In the genomic region with DNA sequence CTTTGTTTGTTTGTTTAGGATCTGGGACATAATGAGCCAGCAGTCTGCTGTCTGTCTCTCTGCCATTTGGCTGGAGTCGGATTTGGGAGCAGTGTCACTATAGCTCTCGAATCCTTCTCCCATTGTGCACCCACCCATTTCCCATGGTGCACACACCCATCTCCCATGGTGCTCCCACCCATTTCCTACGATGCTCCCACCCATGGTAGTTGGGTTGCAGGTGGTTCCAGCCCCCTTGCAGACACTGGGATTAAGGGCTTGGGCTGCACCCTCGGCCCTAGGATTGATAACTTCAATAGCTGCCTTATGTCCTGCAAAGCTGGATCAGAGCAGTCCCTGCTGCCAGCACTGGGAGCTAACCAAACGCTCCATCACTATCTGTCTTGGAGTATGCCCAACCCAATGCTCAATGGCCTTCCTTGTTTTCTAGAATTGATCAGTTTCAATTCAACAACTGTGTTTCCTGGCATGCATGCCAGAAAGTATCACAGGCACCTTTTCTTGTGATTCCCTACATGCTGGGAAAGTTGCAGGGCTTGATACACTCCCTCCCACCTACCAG, we compare ENCODE assay signal across 29 mouse cellular contexts. TPM values are rescaled to one million over a fixed set of nuclear protein-coding genes. Genes with fewer than 3 reads are reported as not detected.
A peak's percentile ranks its signal among the peaks of the same experiment; 100 is the strongest.
DNase-seq lines count a peak whose midpoint lies in the region; ATAC-seq and TF ChIP-seq lines count a peak whose summit lies in the region.
"Had no signal": no experiment of that assay in that cellular context is flagged by ENCODE, and none has a peak within 500 bp of the region (broad histone marks: within the 10 kb centered on the region; RNA-seq: fewer than 3 reads in every experiment).

No protein-coding gene starts in this region.

- no peaks in the 10 kb centered on the region for H3K36me3 ChIP-seq in forebrain, postnatal 0 days (ENCODE audit: insufficient read depth)
- no peaks in the 10 kb centered on the region for H3K36me3 ChIP-seq in forebrain, embryonic 14.5 days (ENCODE audit: control insufficient read depth, insufficient read depth, low read length)
- H3K36me3 ChIP-seq in kidney, embryonic 15.5 days, result 0 out of 2 replicates have a peak, but pooled peaks cover 3% of the 10 kb centered on the region
- H3K36me3 ChIP-seq in midbrain, embryonic 11.5 days (ENCODE audit: control insufficient read depth, insufficient read depth, low read length), result no peaks in the 10 kb centered on the region
- H3K36me3 ChIP-seq in midbrain, embryonic 10.5 days, result no peaks in the 10 kb centered on the region
- H3K36me3 ChIP-seq: G1E; liver, embryonic 13.5 days had no signal

- H3K27ac ChIP-seq in forebrain, postnatal 0 days (ENCODE audit: low read depth, low read length), result no peak overlapping the region
- no peak overlapping the region for H3K27ac ChIP-seq in forebrain, embryonic 14.5 days (ENCODE audit: low read depth, low read length)
- 0 out of 2 replicates have a peak overlapping the region, but pooled peaks have one; percentile 13 for H3K27ac ChIP-seq in kidney, embryonic 15.5 days
- no peak overlapping the region for H3K27ac ChIP-seq in midbrain, embryonic 11.5 days (ENCODE audit: low read depth, low read length)
- H3K27ac ChIP-seq in midbrain, embryonic 10.5 days (replicated peaks), result no peak overlapping the region
- H3K27ac ChIP-seq: heart, embryonic 10.5 days; hindbrain, embryonic 14.5 days; limb, embryonic 13.5 days; liver, embryonic 13.5 days; stomach, postnatal 0 days had no signal

- H3K4me1 ChIP-seq in forebrain, postnatal 0 days (ENCODE audit: insufficient read depth), result no peaks in the 10 kb centered on the region
- no peaks in the 10 kb centered on the region for H3K4me1 ChIP-seq in forebrain, embryonic 14.5 days (ENCODE audit: control insufficient read depth, insufficient read depth, low read length)
- peaks cover 23% of the 10 kb centered on the region for H3K4me1 ChIP-seq in kidney, embryonic 15.5 days
- H3K4me1 ChIP-seq in midbrain, embryonic 11.5 days (ENCODE audit: control insufficient read depth, insufficient read depth, low read length), result no peaks in the 10 kb centered on the region
- no peaks in the 10 kb centered on the region for H3K4me1 ChIP-seq in midbrain, embryonic 10.5 days
- H3K4me1 ChIP-seq: limb, embryonic 13.5 days; liver, embryonic 13.5 days had no signal

- no peaks in the 10 kb centered on the region for H3K9me3 ChIP-seq in forebrain, postnatal 0 days (ENCODE audit: low read length)
- no peaks in the 10 kb centered on the region for H3K9me3 ChIP-seq in forebrain, embryonic 14.5 days (replicated peaks; ENCODE audit: control insufficient read depth, low read length)
- H3K9me3 ChIP-seq in kidney, embryonic 15.5 days (replicated peaks), result no peaks in the 10 kb centered on the region
- H3K9me3 ChIP-seq in midbrain, embryonic 11.5 days (ENCODE audit: control insufficient read depth, low read length), result no peaks in the 10 kb centered on the region
- no peaks in the 10 kb centered on the region for H3K9me3 ChIP-seq in midbrain, embryonic 10.5 days (replicated peaks)
- H3K9me3 ChIP-seq: G1E; heart, embryonic 10.5 days; limb, embryonic 13.5 days; liver, embryonic 13.5 days had no signal

- no peaks in the 10 kb centered on the region for H3K27me3 ChIP-seq in forebrain, postnatal 0 days (ENCODE audit: insufficient read depth, low read length)
- no peaks in the 10 kb centered on the region for H3K27me3 ChIP-seq in forebrain, embryonic 14.5 days (replicated peaks; ENCODE audit: control insufficient read depth, insufficient read depth, low read length)
- H3K27me3 ChIP-seq in kidney, embryonic 15.5 days, result no peaks in the 10 kb centered on the region
- H3K27me3 ChIP-seq in midbrain, embryonic 11.5 days (ENCODE audit: control insufficient read depth, insufficient read depth, low read length), result no peaks in the 10 kb centered on the region
- no peaks in the 10 kb centered on the region for H3K27me3 ChIP-seq in midbrain, embryonic 10.5 days (ENCODE audit: low read depth, poor library complexity, severe bottlenecking)
- H3K27me3 ChIP-seq: limb, embryonic 13.5 days; liver, embryonic 13.5 days had no signal

- no peak overlapping the region for H3K4me2 ChIP-seq in forebrain, postnatal 0 days (ENCODE audit: low read depth)
- no peak overlapping the region for H3K4me2 ChIP-seq in forebrain, embryonic 14.5 days (ENCODE audit: low read length)
- no peak overlapping the region for H3K4me2 ChIP-seq in kidney, embryonic 15.5 days
- H3K4me2 ChIP-seq in midbrain, embryonic 11.5 days, result no peak overlapping the region
- H3K4me2 ChIP-seq: hindbrain, embryonic 14.5 days; limb, embryonic 13.5 days; liver, embryonic 13.5 days had no signal

- DNase-seq in forebrain, postnatal 0 days, result no peak
- DNase-seq in forebrain, embryonic 14.5 days (ENCODE audit: low spot score), result no peak
- DNase-seq in kidney, postnatal 4 days, result no peak
- peak; percentile 78 for DNase-seq in midbrain, embryonic 11.5 days (ENCODE audit: low spot score, missing footprints)
- no peak for DNase-seq in midbrain, embryonic 10.5 days (ENCODE audit: low spot score)
- DNase-seq in telencephalon, adult 2 months (ENCODE audit: low read depth, low spot score), result peak; percentile 40
- DNase-seq: adrenal gland, postnatal 14 days; cerebellum, adult 11-12 months; cerebellum, postnatal 14 days; embryo, embryonic 11 days; gastrocnemius, postnatal 25 days; heart, postnatal 14 days; liver, embryonic 13.5 days; retina, postnatal 1 day; thymus, postnatal 25 days had no signal

- 60% methylated on average over 5 of the region's 5 CpGs for WGBS in forebrain, postnatal 0 days
- 77% methylated on average over 5 of the region's 5 CpGs for whole genome bisulfite sequencing in forebrain, embryonic 14.5 days
- WGBS in kidney, embryonic 15.5 days, result 57% methylated on average over 5 of the region's 5 CpGs
- WGBS in midbrain, embryonic 11.5 days, result 78% methylated on average over 5 of the region's 5 CpGs
- 74% methylated on average over 5 of the region's 5 CpGs for WGBS in midbrain, embryonic 10.5 days

- no peak overlapping the region for H3K4me3 ChIP-seq in forebrain, postnatal 0 days (ENCODE audit: low read depth, low read length)
- no peak overlapping the region for H3K4me3 ChIP-seq in forebrain, embryonic 14.5 days (ENCODE audit: low read depth, low read length)
- H3K4me3 ChIP-seq in kidney, embryonic 15.5 days (replicated peaks), result no peak overlapping the region
- H3K4me3 ChIP-seq in midbrain, embryonic 11.5 days (ENCODE audit: low read depth, low read length), result no peak overlapping the region
- H3K4me3 ChIP-seq in midbrain, embryonic 10.5 days, result no peak overlapping the region
- H3K4me3 ChIP-seq: heart, embryonic 10.5 days; limb, embryonic 13.5 days; liver, embryonic 13.5 days had no signal

- TF ChIP-seq CTCF in forebrain, postnatal 0 days (IDR thresholded peaks at IDR 0.05; ENCODE audit: low read depth), result no peak

- no peak overlapping the region for H3K9ac ChIP-seq in forebrain, postnatal 0 days
- H3K9ac ChIP-seq in forebrain, embryonic 14.5 days (ENCODE audit: low read length), result no peak overlapping the region
- H3K9ac ChIP-seq in kidney, embryonic 15.5 days, result no peak overlapping the region
- no peak overlapping the region for H3K9ac ChIP-seq in midbrain, embryonic 11.5 days (ENCODE audit: low read length)
- H3K9ac ChIP-seq: hindbrain, embryonic 14.5 days; limb, embryonic 13.5 days; liver, embryonic 13.5 days had no signal

- peak; percentile 23; the same call in 1 of the 2 replicates for ATAC-seq in forebrain, postnatal 0 days
- ATAC-seq in forebrain, embryonic 14.5 days, result no peak
- ATAC-seq in kidney, embryonic 15.5 days (replicated peaks; ENCODE audit: low FRiP score), result no peak
- no peak for ATAC-seq in midbrain, embryonic 11.5 days (ENCODE audit: low FRiP score)
- ATAC-seq: CD4-positive, CD25-positive, alpha-beta regulatory T cell, adult 4 months; intestine, postnatal 0 days had no signal

RNA-seq across cellular contexts. Expression of a gene that starts 51.9 kb away (rescaled TPM):
- total RNA-seq in forebrain, postnatal 0 days (2014; rRNA removed), result 10.2 and 11.4 TPM in 2 replicates
- polyA plus RNA-seq in forebrain, postnatal 0 days (2015; fragmentation: Nextera tagmentation; extraction: Ambion mirVana), result 11.8 and 11.9 TPM in 2 replicates
- polyA plus RNA-seq in forebrain, embryonic 14.5 days (2014; fragmentation: Nextera tagmentation; extraction: Ambion mirVana), result 20.9 and 22.5 TPM in 2 replicates
- polyA plus RNA-seq in kidney, embryonic 15.5 days (2015; fragmentation: Nextera tagmentation; extraction: Ambion mirVana), result 48.5 and 59.7 TPM in 2 replicates
- 24.8 TPM in 2 replicates for polyA plus RNA-seq in midbrain, embryonic 11.5 days (2014; fragmentation: Nextera tagmentation; extraction: Ambion mirVana)
- polyA plus RNA-seq in midbrain, embryonic 10.5 days (2016; fragmentation: Nextera tagmentation; extraction: Ambion mirVana), result 23.4 and 25.6 TPM in 2 replicates
- polyA plus RNA-seq: G1E had no signal

RNA-seq across cellular contexts. Expression of a gene that starts 56.6 kb away (rescaled TPM):
- not detected in 2 replicates for total RNA-seq in forebrain, postnatal 0 days (2014; rRNA removed)
- not detected in 2 replicates for polyA plus RNA-seq in forebrain, postnatal 0 days (2015; fragmentation: Nextera tagmentation; extraction: Ambion mirVana)
- polyA plus RNA-seq in forebrain, embryonic 14.5 days (2014; fragmentation: Nextera tagmentation; extraction: Ambion mirVana), result not detected in 2 replicates
- not detected in 2 replicates for polyA plus RNA-seq in kidney, embryonic 15.5 days (2015; fragmentation: Nextera tagmentation; extraction: Ambion mirVana)
- polyA plus RNA-seq in midbrain, embryonic 11.5 days (2014; fragmentation: Nextera tagmentation; extraction: Ambion mirVana), result not detected in 2 replicates
- polyA plus RNA-seq in midbrain, embryonic 10.5 days (2016; fragmentation: Nextera tagmentation; extraction: Ambion mirVana), result not detected in 2 replicates
- total RNA-seq: adrenal gland, postnatal 14 days; G1E; gastrocnemius, postnatal 25 days; heart, postnatal 14 days; layer of hippocampus, postnatal 10 days; left cerebral cortex, postnatal 14 days; megakaryocyte, adult 5-6 weeks had no signal
- polyA plus RNA-seq: frontal cortex, adult 2 months; G1E; heart, embryonic 10.5 days; hindbrain, embryonic 14.5 days; intestine, postnatal 0 days; kidney, postnatal 0 days; limb, embryonic 13.5 days; liver, embryonic 13.5 days; neural tube, embryonic 11.5 days; stomach, postnatal 0 days had no signal

Comparison
In these comparisons a context has a peak if more than half of its experiments do, and no peak if none do; other contexts are left out.
1. DNase-seq: peak in midbrain, embryonic 11.5 days (single experiment) and telencephalon, adult 2 months (single experiment); none in forebrain, postnatal 0 days (single experiment), forebrain, embryonic 14.5 days (single experiment), kidney, postnatal 4 days (0 of 2) and midbrain, embryonic 10.5 days (single experiment).